Mouse (Mus musculus) megakaryocyte, embryonic 14.5 days (primary cell): ENCODE data around the gene Hs3st4. TPM values are rescaled to one million over a fixed set of nuclear protein-coding genes. Genes with fewer than 3 reads are reported as not detected.

Source experiments
- H3K27me3 ChIP-seq: replicated peaks from 2 replicates; pipeline ENCODE3; 2012; ENCODE audit warnings: inconsistent platforms
- H3K36me3 ChIP-seq: replicated peaks from 2 replicates; pipeline ENCODE3; 2012; ENCODE audit warnings: low read length, inconsistent platforms, mixed read lengths
- H3K4me1 ChIP-seq: 2 replicates; pipeline ENCODE4 v1.6.1; 2012; ENCODE audit warnings: inconsistent platforms
- H3K4me3 ChIP-seq: replicated peaks from 2 replicates; pipeline ENCODE3; 2012; ENCODE audit warnings: moderate library complexity, mild to moderate bottlenecking, inconsistent platforms
- H3K9me3 ChIP-seq: 2 replicates; pipeline ENCODE4 v1.6.1; 2012; ENCODE audit warnings: inconsistent platforms
- FLI1 ChIP-seq: IDR thresholded peaks from 2 replicates; pipeline ENCODE4 v1.6.1; 2012; ENCODE audit warnings: low read length, inconsistent platforms, mixed read lengths
- GATA1 ChIP-seq: IDR thresholded peaks from 3 replicates; pipeline ENCODE4 v1.6.1; 2012; ENCODE audit warnings: mixed read lengths, low read length, inconsistent platforms, borderline replicate concordance
- polyA plus RNA-seq: library from polyadenylated mRNA; stranded (reverse); fragments of >175 nt; gene quantifications from 2 replicates; pipeline ENCODE4 v1.2.3, GENCODE M21; 2012; ENCODE audit warnings: low replicate concordance; ENCODE audit not compliant: insufficient read depth

Hs3st4 gene
- not detected in 2 replicates for polyA plus RNA-seq

DNA sequence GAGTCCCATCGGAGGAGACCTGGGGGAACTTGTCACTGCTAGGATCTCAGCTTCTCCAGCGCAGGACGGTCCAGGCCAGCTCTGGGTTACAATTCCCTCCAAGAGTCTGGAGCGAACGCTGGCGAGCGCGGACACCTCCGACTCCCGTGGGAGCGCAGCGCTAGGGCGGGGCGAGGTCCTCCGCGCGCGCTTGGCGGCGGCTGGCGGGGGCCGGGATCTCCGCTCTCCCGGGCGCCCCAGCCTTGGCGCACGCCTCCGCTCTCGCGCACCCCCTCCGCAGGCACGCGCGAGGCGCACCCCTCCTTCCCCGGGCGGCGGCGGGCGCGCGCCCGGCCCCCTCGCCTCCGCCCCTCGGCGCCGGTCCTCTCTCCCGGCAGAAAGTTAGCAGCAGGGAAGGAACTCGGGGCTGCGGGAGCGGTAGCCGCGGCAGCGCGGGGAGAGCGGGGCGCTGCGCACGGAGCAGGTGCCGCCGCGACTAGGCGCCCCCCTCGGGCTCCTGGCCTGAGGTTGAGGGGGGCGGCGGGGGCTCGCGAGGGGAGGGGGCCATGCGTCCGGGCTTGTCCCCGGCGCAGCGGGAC lies at the start of gene Hs3st4:
TSS of gene Hs3st4 (plus strand) at position 409 of the 578 bp plus-strand sequence.
- Histone ChIP-seq H3K4me1 (no peaks in the 10 kb centered on the region), H3K27me3 (peaks cover 43% of the 10 kb centered on the region), H3K9me3 (no peaks in the 10 kb centered on the region), H3K36me3 (no peaks in the 10 kb centered on the region), H3K4me3 (no peak within 1 kb of the TSS)
- TF ChIP-seq GATA1: no peak
- no peak for TF ChIP-seq FLI1

DNA sequence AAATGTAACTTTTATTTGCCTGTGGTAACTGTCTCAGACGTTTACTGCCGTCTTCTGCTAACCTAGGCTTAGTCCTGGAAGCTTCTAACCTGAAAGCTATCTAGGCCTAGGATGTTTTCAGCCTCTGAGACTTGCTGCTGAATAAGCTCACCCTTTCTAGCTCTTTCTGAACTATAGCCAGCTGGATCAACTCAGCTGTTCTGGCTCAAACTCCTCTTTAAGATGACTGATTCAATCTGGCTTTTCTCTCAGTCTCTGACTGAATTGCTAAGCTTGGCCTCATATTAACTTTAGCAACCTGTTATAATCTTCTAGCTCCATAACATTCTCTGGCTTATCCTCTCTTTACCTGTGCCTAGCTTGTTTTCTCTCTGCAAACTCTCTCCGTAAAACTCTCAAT lies 35.8 kb upstream of the Hs3st4 start:
- Histone ChIP-seq H3K36me3 (no peaks in the 10 kb centered on the region), H3K4me3 (no peak overlapping the region), H3K27me3 (no peaks in the 10 kb centered on the region), H3K4me1 (no peaks in the 10 kb centered on the region), H3K9me3 (no peaks in the 10 kb centered on the region)
- TF ChIP-seq GATA1 (no peak), FLI1 (no peak)

DNA sequence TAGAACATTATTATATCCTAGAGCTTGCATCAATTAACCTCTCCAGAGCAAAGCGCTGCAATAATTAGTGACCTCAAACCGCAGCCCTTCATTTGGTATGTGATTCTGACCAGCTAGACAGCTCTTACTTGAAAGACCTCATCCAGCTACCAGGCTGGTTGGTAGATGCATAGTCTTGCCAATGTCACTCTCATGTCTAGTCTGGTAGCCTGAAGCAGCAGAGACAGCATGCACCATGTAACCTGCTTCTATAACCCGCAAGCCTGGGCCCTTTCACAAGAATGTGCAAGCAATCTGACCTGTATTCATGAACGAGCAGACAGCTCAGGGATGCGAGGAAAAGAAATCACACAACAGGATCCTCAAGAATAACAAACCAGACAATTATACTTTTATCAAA lies 19.6 kb upstream of the Hs3st4 start:
- TF ChIP-seq GATA1 (no peak), FLI1 (no peak)
- Histone ChIP-seq H3K36me3 (no peaks in the 10 kb centered on the region), H3K9me3 (peaks cover 33% of the 10 kb centered on the region), H3K4me1 (no peaks in the 10 kb centered on the region), H3K4me3 (no peak overlapping the region), H3K27me3 (no peaks in the 10 kb centered on the region)

DNA sequence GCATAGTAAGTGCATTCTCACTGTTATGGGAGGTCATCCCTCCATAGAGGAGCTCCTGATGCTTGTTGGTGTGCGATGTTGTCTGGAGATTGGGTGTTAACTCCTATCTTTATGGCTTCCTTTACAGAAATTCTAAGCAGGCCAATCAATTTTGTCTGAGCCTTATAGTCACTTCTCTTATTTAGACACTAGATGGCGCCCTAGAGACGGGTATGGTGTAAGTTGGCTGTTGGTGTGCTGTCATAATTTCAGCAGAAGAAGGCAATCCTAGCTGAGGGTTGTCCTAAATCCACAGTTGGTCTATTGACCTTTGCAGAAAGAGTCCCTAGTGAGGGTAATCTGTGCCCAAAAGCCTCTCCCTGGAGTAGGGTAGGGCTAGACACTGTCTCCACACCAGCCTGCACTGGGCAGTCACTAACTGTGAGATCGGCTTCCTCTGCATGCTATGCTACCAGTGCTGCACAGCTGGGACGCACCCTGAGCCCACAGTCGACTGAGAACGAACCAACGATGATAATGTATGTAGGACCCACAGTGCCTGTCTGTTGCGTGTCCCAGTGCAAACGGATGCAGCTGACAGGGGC lies 18.0 kb upstream of the Hs3st4 start:
- H3K36me3 ChIP-seq: no peaks in the 10 kb centered on the region
- H3K9me3 ChIP-seq: peaks cover 32% of the 10 kb centered on the region
- H3K4me1 ChIP-seq: no peaks in the 10 kb centered on the region
- H3K4me3 ChIP-seq: no peak overlapping the region
- TF ChIP-seq FLI1 (no peak), GATA1 (no peak)
- H3K27me3 ChIP-seq: no peaks in the 10 kb centered on the region

DNA sequence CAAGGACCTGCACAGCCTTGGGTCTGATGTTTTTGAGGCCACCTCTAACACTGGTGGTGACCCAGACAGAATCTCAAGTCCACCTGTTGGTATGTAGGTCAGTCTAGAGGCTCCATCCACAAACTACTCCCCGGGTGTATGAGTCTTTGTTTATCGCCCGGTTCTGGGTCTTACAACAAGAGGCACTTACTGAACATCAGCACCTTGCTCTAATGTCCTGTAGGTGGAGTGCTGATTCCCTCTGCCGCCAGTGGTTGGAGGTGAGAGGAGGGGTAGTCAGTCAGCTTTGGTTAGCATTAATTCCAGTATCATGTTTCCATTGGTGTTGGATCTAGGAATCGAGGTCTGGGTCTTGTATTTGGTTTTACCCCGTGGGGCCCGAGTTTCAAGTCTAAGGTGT lies 17.2 kb upstream of the Hs3st4 start:
- Histone ChIP-seq H3K36me3 (no peaks in the 10 kb centered on the region), H3K4me1 (no peaks in the 10 kb centered on the region), H3K9me3 (peaks cover 28% of the 10 kb centered on the region), H3K27me3 (no peaks in the 10 kb centered on the region), H3K4me3 (no peak overlapping the region)
- no peak for TF ChIP-seq GATA1
- TF ChIP-seq FLI1: no peak

DNA sequence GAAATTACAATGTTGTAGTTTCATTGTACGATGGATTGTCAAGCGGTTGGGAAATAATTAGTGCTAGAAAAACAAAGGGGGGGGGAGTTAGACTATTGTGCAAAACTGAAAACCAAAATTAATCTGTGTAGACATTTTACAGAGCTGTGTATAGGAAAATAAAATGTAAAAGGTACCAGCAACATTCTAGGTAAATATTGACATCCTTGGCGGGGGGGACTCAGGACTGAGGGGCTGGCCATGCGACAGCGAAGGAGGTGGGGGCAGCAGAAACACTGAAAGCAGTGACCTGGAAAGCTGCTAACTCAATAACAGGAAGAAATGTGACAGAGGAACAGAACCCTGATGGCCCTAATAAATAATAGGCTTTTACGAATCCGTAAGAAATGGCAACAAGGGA lies 7.2 kb upstream of the Hs3st4 start:
- TF ChIP-seq GATA1: no peak
- no peak for TF ChIP-seq FLI1
- no peaks in the 10 kb centered on the region for H3K36me3 ChIP-seq

DNA sequence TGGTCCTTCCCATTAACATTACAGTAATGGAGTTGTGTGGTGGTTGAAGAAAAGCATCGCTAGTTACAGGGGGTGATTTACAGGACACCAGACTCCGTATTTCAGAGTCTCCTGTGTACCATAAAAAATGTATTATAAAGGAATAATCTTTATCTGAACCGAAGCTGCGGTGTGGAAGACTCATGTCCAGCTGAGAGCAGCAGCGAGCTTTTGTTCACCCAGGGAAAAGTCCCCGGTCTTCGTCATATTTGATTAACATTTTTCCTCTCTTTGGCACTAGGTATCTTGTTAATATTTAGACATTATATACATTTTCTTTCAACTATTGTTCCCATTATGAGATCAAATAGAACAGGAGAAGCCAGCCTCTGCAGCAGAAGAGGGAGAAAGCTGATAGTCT lies 1.2 kb upstream of the Hs3st4 start:
- no peak for TF ChIP-seq FLI1
- TF ChIP-seq GATA1: no peak
- Histone ChIP-seq H3K4me3 (no peak overlapping the region), H3K27me3 (peaks cover 43% of the 10 kb centered on the region), H3K9me3 (no peaks in the 10 kb centered on the region), H3K36me3 (no peaks in the 10 kb centered on the region), H3K4me1 (no peaks in the 10 kb centered on the region)

More for the DNA sequence above, 7.2 kb upstream of the Hs3st4 start:
- Histone ChIP-seq H3K4me3 (no peak overlapping the region), H3K4me1 (no peaks in the 10 kb centered on the region), H3K9me3 (peaks cover 4% of the 10 kb centered on the region; the same call in 1 of the 2 replicates), H3K27me3 (peaks cover 2% of the 10 kb centered on the region)

DNA sequence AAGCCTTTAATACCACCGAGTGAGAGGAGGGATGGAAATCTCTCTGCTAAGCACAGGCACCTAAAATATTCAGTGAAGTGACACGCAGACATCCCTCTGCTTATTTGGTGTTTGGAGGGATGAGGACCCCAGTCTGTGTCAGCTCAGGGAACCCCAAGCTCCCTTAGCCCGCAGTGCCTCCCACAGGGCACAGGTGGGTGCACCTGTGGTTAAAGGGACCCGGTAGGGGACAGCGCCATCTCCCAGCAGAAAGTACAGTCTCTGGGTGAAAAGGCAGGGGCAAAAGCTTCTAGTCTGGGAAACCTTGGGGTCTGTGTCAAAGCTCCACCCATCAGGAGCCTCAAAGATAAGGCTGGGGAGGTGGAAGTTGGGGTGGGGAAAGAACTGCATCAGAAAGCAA lies 659 bp upstream of the Hs3st4 start:
- TF ChIP-seq GATA1 (no peak), FLI1 (no peak)
- no peaks in the 10 kb centered on the region for H3K36me3 ChIP-seq
- H3K9me3 ChIP-seq: no peaks in the 10 kb centered on the region
- no peak overlapping the region for H3K4me3 ChIP-seq
- H3K4me1 ChIP-seq: no peaks in the 10 kb centered on the region
- peaks cover 43% of the 10 kb centered on the region for H3K27me3 ChIP-seq

DNA sequence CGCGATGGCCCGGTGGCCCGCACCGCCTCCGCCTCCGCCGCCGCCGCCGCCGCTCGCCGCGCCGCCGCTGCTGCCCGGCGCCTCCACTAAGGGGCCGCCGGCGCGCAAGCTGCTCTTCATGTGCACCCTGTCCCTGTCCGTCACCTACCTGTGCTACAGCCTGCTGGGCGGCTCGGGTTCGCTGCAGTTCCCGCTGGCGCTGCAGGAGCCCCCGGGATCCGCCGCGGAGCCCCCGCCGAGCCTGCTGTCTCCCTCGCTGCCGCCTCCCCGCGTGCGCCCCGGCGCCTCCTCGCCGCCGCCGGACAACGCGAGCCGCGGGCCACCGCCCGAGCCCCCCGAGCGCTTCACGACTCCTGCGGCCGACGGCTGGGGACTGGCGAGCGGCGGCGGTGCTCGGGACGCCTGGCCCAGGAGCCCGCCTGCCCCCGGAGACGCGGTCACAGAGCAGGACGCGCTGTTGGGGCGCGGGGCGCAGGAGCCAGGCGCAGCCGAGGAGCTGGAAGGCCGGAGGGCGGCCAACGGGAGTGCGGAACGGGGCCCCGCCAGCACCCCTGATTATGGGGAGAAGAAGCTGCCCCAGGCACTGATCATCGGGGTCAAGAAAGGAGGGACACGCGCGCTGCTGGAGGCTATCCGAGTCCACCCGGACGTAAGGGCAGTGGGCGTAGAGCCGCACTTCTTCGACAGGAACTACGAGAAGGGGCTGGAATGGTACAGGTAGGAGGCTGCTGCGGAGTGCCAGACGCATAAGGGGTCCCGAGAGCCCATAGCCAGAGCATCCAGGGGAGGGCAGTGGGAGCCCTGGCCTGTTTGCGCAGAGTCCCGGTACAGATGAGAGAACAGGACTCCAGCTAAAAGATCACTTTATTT lies 743 bp downstream of the Hs3st4 start:
- Histone ChIP-seq H3K36me3 (no peaks in the 10 kb centered on the region), H3K27me3 (peaks cover 43% of the 10 kb centered on the region), H3K9me3 (no peaks in the 10 kb centered on the region), H3K4me1 (no peaks in the 10 kb centered on the region), H3K4me3 (no peak overlapping the region)
- no peak for TF ChIP-seq GATA1
- no peak for TF ChIP-seq FLI1

DNA sequence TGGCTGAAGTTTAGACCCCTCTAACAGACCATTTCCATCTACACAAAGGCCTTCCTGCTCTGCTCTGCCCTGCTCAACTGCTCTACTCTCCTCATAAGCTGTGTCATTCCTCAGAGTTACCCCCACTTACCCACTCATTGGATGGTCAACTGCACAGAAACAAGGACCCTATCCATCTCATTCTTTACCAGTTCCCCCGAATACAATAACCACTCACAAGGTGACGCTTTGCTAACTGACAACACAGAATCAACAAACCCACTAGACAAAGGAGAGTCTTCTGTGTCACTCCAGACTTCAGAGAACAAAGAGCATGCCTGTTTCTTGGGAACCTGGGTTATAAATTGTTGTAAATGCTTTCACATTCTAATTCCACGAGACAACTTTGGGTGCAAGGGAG lies 9.5 kb downstream of the Hs3st4 start:
- Histone ChIP-seq H3K36me3 (no peaks in the 10 kb centered on the region), H3K9me3 (no peaks in the 10 kb centered on the region), H3K27me3 (no peaks in the 10 kb centered on the region), H3K4me1 (no peaks in the 10 kb centered on the region), H3K4me3 (no peak overlapping the region)
- TF ChIP-seq GATA1 (no peak), FLI1 (no peak)
